Mouse (Mus musculus) neural tube, embryonic 11.5 days (tissue): Measurements from ENCODE around the gene Gm10720. TPM values are rescaled to one million over a fixed set of nuclear protein-coding genes. Genes with fewer than 3 reads are reported as not detected.
"Not testable (repeated sequence)": the region's sequence is repeated elsewhere in the genome, so short reads cannot be mapped to it uniquely, and the experiment has no call there.

Experiments used
- ATAC-seq: fragments of 200-750 bp; cut with Nextera tagmentation; 2 replicates; pipeline ENCODE4 v1.8.0; 2017; ENCODE audit warnings: moderate number of reproducible peaks, mild to moderate bottlenecking, moderate TSS enrichment, moderate library complexity; ENCODE audit not compliant: insufficient read depth, low FRiP score, low TSS enrichment
- DNase-seq: peaks from one replicate; pipeline ENCODE4 v3.0.0-alpha.2; 2015; ENCODE audit warnings: low spot score
- H3K27ac ChIP-seq: fragments of 300-500 bp; sonication (generic); 2 replicates; pipeline ENCODE4 v1.5.1; 2014; ENCODE audit warnings: low read depth, mild to moderate bottlenecking, low read length
- H3K27me3 ChIP-seq: fragments of 300-500 bp; sonication (generic); 2 replicates; pipeline ENCODE4 v1.6.1; 2014; ENCODE audit warnings: mild to moderate bottlenecking, low read length, mixed read lengths; ENCODE audit not compliant: control insufficient read depth, insufficient read depth
- H3K36me3 ChIP-seq: fragments of 300-500 bp; sonication (generic); 2 replicates; pipeline ENCODE4 v1.6.1; 2014; ENCODE audit warnings: mild to moderate bottlenecking, low read length, moderate library complexity, mixed read lengths; ENCODE audit not compliant: control insufficient read depth, insufficient read depth
- H3K4me1 ChIP-seq: fragments of 300-500 bp; sonication (generic); 2 replicates; pipeline ENCODE4 v1.6.1; 2014; ENCODE audit warnings: low read length, mixed read lengths; ENCODE audit not compliant: control insufficient read depth, insufficient read depth
- H3K4me2 ChIP-seq: fragments of 300-500 bp; sonication (generic); 2 replicates; pipeline ENCODE4 v1.6.1; 2014; ENCODE audit warnings: low read depth, mild to moderate bottlenecking, moderate library complexity
- H3K4me3 ChIP-seq: fragments of 300-500 bp; sonication (generic); 2 replicates; pipeline ENCODE4 v1.5.1; 2014; ENCODE audit warnings: low read depth, low read length
- H3K9ac ChIP-seq: fragments of 300-500 bp; sonication (generic); 2 replicates; pipeline ENCODE4 v1.6.1; 2014; ENCODE audit warnings: mild to moderate bottlenecking, low read length
- H3K9me3 ChIP-seq: fragments of 300-500 bp; sonication (generic); 2 replicates; pipeline ENCODE4 v1.6.1; 2016; ENCODE audit warnings: low read length; ENCODE audit not compliant: control insufficient read depth
- WGBS: fragments of 180-500 bp; shearing (Covaris S2); extraction: QIAGEN DNeasy Blood & Tissue Kit; methylation state at CpG from one replicate; pipeline ENCODE4 v1.1.7; 2014; 5-methylcytosine and 5-hydroxymethylcytosine counted together
- polyA plus RNA-seq: library from polyadenylated mRNA; unstranded; fragments of >200 nt; fragmentation: Nextera tagmentation; extraction: Ambion mirVana; gene quantifications from 2 replicates; pipeline ENCODE4 v1.2.1, GENCODE M21; 2014

The Gm10720 gene
- not detected in 2 replicates for polyA plus RNA-seq

- not testable (repeated sequence) for H3K36me3 ChIP-seq, DNase-seq, H3K27me3 ChIP-seq, H3K4me1 ChIP-seq, ATAC-seq, H3K9ac ChIP-seq, H3K27ac ChIP-seq, H3K9me3 ChIP-seq, H3K4me3 ChIP-seq, H3K4me2 ChIP-seq
- 71% methylated on average over 4 of the region's 9 CpGs for WGBS
Measured at GRCm38 (mm10) chr9:3015354-3015753, at the start of gene Gm10720. Gm10720 (plus strand) TSS chr9:3015654.

DNA sequence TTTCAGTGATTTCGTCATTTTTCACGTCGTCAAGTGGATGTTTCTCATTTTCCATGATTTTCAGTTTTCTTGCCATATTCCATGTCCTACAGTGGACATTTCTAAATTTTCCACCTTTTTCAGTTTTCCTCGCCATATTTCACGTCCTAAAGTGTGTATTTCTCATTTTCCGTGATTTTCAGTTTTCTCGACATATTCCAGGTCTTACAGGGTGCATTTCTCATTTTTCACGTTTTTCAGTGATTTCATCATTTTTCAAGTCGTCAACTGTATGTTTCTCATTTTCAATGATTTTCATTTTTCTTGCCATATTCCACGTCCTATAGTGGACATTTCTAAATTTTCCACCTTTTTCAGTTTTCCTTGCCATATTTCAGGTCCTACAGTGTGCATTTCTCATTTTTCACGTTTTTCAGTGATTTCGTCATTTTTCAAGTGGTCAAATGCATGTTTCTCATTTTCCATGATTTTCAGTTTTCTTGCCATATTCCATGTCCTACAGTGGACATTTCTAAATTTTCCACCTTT, 14.9 kb upstream of the Gm10720 start, which contains the start of gene Gm10722:
Gene Gm10722 (plus strand): TSS at position 478 of the 528 bp plus-strand sequence.
- H3K4me2 ChIP-seq, H3K4me3 ChIP-seq, H3K27me3 ChIP-seq, DNase-seq, H3K9me3 ChIP-seq, H3K4me1 ChIP-seq, H3K9ac ChIP-seq, H3K36me3 ChIP-seq, ATAC-seq, H3K27ac ChIP-seq: not testable (repeated sequence)
- WGBS = 69% methylated on average over 12 of the region's 12 CpGs

- not testable (repeated sequence) for H3K36me3 ChIP-seq, H3K4me2 ChIP-seq, ATAC-seq, H3K27me3 ChIP-seq, H3K4me3 ChIP-seq, DNase-seq, H3K27ac ChIP-seq, H3K9me3 ChIP-seq, H3K9ac ChIP-seq, H3K4me1 ChIP-seq
- 66% methylated on average over 8 of the region's 8 CpGs for WGBS
Measured at GRCm38 (mm10) chr9:3001006-3001405, 14.4 kb upstream of the Gm10720 start.

GRCm38 (mm10) chr9:3001948-3002659, 13.3 kb upstream of the Gm10720 start:
- not testable (repeated sequence) for H3K27ac ChIP-seq, H3K27me3 ChIP-seq, H3K4me2 ChIP-seq, H3K9me3 ChIP-seq, H3K9ac ChIP-seq, H3K4me1 ChIP-seq, DNase-seq, H3K4me3 ChIP-seq, H3K36me3 ChIP-seq
- WGBS = 55% methylated on average over 8 of the region's 11 CpGs
- ATAC-seq = peak; percentile 86

DNA sequence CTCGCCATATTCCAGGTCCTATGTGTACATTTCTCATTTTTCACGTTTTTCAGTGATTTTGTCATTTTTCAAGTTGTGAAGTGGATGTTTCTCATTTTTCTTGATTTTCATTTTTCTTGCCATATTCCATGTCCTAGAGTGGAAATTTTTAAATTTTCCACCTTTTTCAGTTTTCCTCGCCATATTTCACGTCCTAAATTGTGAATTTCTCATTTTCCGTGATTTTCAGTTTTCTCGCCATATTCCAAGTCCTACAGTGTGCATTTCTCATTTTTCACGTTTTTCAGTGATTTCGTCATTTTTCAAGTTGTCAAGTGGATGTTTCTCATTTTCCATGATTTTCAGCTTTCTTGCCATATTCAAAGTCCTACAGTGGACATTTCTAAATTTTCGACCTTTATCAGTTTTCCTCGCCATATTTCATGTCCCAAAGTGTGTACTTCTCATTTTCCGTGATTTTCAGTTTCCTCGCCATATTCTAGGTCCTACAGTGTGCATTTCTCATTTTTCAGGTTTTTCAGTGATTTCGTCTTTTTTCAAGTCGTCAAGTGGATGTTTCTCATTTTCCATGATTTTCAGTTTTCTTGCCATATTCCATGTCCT, 12.6 kb upstream of the Gm10720 start, which contains the start of gene Gm11168:
Gene Gm11168 (plus strand): TSS at position 553 of the 603 bp plus-strand sequence.
- H3K4me2 ChIP-seq, H3K27ac ChIP-seq, H3K27me3 ChIP-seq, H3K4me1 ChIP-seq, DNase-seq, ATAC-seq, H3K36me3 ChIP-seq, H3K9me3 ChIP-seq, H3K9ac ChIP-seq, H3K4me3 ChIP-seq: not testable (repeated sequence)
- 76% methylated on average over 6 of the region's 14 CpGs for WGBS

DNA sequence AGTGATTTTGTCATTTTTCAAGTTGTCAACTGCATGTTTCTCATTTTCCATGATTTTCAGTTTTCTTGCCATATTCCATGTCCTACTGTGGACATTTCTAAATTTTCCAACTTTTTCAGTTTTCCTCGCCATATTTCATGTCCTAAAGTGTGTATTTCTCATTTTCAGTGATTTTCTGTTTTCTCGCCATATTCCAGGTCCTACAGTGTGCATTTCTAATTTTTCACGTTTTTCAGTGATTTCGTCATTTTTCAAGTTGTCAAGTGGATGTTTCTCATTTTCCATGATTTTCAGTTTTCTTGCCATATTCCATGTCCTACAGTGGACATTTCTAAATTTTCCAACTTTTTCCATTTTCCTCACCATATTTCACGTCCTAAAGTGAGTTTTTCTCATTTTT, 9.3 kb upstream of the Gm10720 start:
- H3K9me3 ChIP-seq, ATAC-seq, H3K4me1 ChIP-seq, H3K4me2 ChIP-seq, H3K36me3 ChIP-seq, DNase-seq, H3K4me3 ChIP-seq, H3K27ac ChIP-seq, H3K9ac ChIP-seq, H3K27me3 ChIP-seq: not testable (repeated sequence)
- 83% methylated on average over 1 of the region's 5 CpGs for WGBS

DNA sequence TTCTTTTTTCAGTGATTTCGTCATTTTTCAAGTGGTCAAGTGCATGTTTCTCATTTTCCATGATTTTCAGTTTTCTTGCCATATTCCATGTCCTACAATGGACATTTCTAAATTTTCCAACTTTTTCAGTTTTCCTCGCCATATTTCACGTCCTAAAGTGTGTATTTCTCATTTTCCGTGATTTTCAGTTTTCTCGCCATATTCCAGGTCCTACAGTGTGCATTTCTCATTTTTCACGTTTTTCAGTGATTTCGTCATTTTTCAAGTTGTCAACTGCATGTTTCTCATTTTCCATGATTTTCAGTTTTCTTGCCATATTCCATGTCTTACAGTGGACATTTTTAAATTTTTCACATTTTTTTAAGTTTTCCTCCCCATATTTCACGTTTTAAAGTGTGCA, 8.8 kb upstream of the Gm10720 start:
- H3K9me3 ChIP-seq, DNase-seq, H3K4me3 ChIP-seq, H3K36me3 ChIP-seq, H3K4me1 ChIP-seq, H3K9ac ChIP-seq, H3K27ac ChIP-seq, H3K27me3 ChIP-seq, H3K4me2 ChIP-seq: not testable (repeated sequence)
- 65% methylated on average over 7 of the region's 8 CpGs for WGBS
- peak; percentile 62 for ATAC-seq

DNA sequence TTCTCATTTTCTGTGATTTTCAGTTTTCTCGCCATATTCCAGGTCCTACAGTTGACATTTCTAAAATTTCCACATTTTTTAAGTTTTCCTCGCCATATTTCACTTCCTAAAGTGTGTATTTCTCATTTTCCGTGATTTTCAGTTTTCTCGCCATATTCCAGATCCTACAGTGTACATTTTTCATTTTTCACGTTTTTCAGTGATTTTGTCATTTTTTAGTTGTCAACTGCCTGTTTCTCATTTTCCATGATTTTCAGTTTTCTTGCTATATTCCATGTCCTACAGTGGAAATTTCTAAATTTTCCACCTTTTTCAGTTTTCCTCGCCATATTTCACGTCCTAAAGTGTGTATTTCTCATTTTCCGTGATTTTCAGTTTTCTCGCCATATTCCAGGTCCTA, 8.2 kb upstream of the Gm10720 start:
- not testable (repeated sequence) for H3K9me3 ChIP-seq, H3K4me1 ChIP-seq, H3K27ac ChIP-seq, H3K27me3 ChIP-seq, H3K4me2 ChIP-seq, H3K9ac ChIP-seq, H3K36me3 ChIP-seq, H3K4me3 ChIP-seq
- ATAC-seq = peak; percentile 14; the same call in 1 of the 2 replicates
- 79% methylated on average over 6 of the region's 9 CpGs for WGBS
- DNase-seq = peak; percentile 8

DNA sequence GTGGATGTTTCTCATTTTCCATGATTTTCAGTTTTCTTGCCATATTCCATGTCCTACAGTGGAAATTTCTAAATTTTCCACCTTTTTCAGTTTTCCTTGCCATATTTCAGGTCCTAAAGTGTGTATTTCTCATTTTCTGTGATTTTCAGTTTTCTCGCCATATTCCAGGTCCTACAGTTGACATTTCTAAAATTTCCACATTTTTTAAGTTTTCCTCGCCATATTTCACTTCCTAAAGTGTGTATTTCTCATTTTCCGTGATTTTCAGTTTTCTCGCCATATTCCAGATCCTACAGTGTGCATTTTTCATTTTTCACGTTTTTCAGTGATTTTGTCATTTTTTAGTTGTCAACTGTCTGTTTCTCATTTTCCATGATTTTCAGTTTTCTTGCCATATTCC, 6.1 kb upstream of the Gm10720 start:
- ATAC-seq, H3K4me3 ChIP-seq, DNase-seq, H3K36me3 ChIP-seq, H3K27me3 ChIP-seq, H3K4me1 ChIP-seq, H3K4me2 ChIP-seq, H3K9me3 ChIP-seq, H3K9ac ChIP-seq, H3K27ac ChIP-seq: not testable (repeated sequence)
- no CpG with 5 or more reads among the region's 5 CpGs for WGBS
